Comparison of ENCODE assay signal across 16 mouse cellular contexts in the genomic region with DNA sequence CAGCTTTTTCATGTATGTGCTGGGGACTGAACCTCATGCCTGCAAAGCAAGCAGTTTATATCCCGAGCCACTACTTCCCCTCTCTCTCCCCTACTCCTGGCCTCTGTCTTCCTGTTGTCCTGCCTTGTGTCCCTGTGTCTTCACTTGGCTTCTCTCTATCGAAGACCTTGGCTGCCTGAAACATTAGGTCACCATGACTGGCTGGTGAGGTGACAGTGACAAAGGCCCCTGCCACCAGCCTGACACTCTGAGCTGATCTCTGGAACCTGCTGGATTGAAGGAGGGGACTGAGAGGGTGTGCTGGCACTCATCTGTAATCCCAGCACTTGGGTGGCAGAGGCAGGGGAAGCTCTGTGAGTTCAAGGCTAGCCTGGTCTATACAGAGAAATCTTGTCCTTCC.
"Had no signal": no experiment of that assay in that cellular context is flagged by ENCODE, and none has a peak within 500 bp of the region (broad histone marks: within the 10 kb centered on the region; RNA-seq: fewer than 3 reads in every experiment).

No protein-coding gene starts in this region.

- H3K27me3 ChIP-seq: lung, embryonic 15.5 days; megakaryocyte, embryonic 14.5 days; midbrain, embryonic 13.5 days; midbrain, embryonic 15.5 days; neural tube, embryonic 12.5 days; stomach, embryonic 15.5 days had no signal

- H3K27ac ChIP-seq: lung, embryonic 15.5 days; macrophage; midbrain, embryonic 13.5 days; midbrain, embryonic 15.5 days; neural tube, embryonic 12.5 days; stomach, embryonic 15.5 days; stomach, postnatal 0 days had no signal

- ATAC-seq: lung, postnatal 0 days; midbrain, embryonic 13.5 days; midbrain, embryonic 15.5 days had no signal

- H3K9ac ChIP-seq: lung, embryonic 15.5 days; midbrain, embryonic 13.5 days; midbrain, embryonic 15.5 days; neural tube, embryonic 12.5 days; stomach, embryonic 15.5 days had no signal

- DNase-seq: lung, adult 2 months; lung, postnatal 14 days; lung, postnatal 36 days; right cerebral cortex, postnatal 14 days; thymus, adult 2 months; thymus, postnatal 25 days had no signal

- H3K4me3 ChIP-seq: lung, embryonic 15.5 days; megakaryocyte, embryonic 14.5 days; midbrain, embryonic 13.5 days; midbrain, embryonic 15.5 days; neural tube, embryonic 12.5 days; stomach, embryonic 15.5 days had no signal

- H3K4me2 ChIP-seq: lung, embryonic 15.5 days; midbrain, embryonic 11.5 days; midbrain, embryonic 13.5 days; midbrain, embryonic 15.5 days; neural tube, embryonic 12.5 days; stomach, embryonic 15.5 days had no signal

- H3K9me3 ChIP-seq: lung, embryonic 15.5 days; megakaryocyte, embryonic 14.5 days; midbrain, embryonic 13.5 days; midbrain, embryonic 15.5 days; neural tube, embryonic 12.5 days; stomach, embryonic 15.5 days had no signal
